Mouse (Mus musculus): ENCODE data around the gene Gm3159. TPM values are rescaled to one million over a fixed set of nuclear protein-coding genes. Genes with fewer than 3 reads are reported as not detected.
"Not testable (repeated sequence)": the region's sequence is repeated elsewhere in the genome, so short reads cannot be mapped to it uniquely, and the experiment has no call there.

Gm3159 gene
- polyA plus RNA-seq, 1 experiment from 2014 or later = not detected

DNA sequence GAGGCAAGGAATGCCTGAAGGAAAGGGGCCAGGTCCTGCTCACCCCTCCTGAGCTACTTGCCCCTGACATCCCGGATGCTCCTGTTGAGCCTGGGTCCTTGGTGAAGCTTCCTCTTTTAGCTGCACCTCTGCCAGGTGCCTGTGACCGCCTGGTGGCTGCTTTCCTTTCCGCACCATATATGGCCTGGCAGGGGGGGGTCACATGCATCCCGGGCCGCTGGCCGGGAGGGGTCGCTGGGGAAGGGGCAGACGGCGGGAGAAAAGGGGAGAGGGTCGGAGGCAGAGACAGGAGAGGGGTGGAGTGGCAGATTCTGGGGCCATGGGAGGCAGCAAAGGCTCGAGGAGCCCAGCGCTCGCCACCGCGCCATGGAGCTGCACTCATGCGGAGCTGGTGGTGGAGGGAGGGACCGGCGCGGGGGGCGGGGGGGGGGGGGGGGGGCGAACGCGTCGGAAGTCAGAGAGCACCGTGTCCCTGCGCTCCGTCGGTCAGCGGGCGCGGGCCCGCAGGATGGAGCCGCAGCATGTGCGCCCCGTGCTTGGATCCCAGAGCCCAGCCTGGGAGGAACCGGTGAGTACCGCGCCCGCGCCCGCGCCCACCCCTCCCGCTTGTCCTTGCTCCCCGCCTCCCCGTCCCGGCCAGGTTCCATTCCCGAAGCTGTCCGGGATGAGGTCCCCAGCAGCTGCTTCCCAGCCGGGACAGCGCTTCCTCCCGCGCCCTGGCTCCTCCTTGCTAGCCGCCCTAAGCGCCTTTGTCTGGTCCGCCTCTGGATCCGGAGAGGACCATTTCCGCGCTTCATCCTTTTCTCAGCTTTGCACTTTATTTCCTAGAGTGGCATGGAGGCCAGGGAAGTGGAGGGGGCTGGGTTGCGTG, 17.9 kb downstream of the Gm3159 start, which contains the start of gene Gm3164:
Gm3164 (plus strand) TSS at position 484 of the 871 bp plus-strand sequence.
- not testable (repeated sequence) for ATAC-seq (ENCODE audit: insufficient number of reproducible peaks, insufficient read depth, low FRiP score, low TSS enrichment, low read depth); H3K4me1 ChIP-seq (replicated peaks); H3K9me3 ChIP-seq; H3K27ac ChIP-seq; H3K36me3 ChIP-seq; H3K27me3 ChIP-seq
- H3K4me2 ChIP-seq = peak within 1 kb of the TSS; percentile 65
- peak within 1 kb of the TSS; percentile 43 for H3K4me3 ChIP-seq (replicated peaks)
- WGBS = 1% methylated on average over 40 of the region's 59 CpGs
- peak within 1 kb of the TSS; percentile 42; the same call in 1 of the 2 replicates for H3K9ac ChIP-seq (replicated peaks)

DNA sequence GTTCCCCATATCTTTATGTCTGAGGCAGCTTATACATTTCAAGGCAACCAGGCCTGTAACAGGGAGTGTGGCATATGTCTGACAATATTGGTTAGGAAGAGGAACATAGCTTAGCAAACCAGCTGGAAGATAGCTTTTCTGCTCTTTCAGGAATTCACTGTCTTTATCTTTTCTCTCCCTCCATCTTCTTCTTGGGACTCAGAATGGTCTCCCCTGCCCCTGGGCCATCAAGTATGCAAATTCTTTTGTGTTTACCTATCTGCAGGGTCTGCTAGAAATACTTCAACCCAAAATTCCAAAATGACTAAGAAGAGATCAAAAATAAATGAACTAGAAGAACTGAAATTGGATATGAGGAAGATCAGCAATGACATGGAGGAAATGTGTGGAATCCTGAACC, 33.4 kb downstream of the Gm3159 start, which contains the start of gene Gm3173:
Gm3173 (plus strand) TSS at position 301 of the 400 bp plus-strand sequence.
- not testable (repeated sequence) for H3K4me3 ChIP-seq (replicated peaks); H3K9ac ChIP-seq (replicated peaks); H3K4me1 ChIP-seq (replicated peaks); H3K27me3 ChIP-seq; H3K9me3 ChIP-seq; H3K4me2 ChIP-seq; H3K36me3 ChIP-seq; ATAC-seq (ENCODE audit: insufficient number of reproducible peaks, insufficient read depth, low FRiP score, low TSS enrichment, low read depth); H3K27ac ChIP-seq

Other genes starting within 250 kb of the Gm3159 start
- not detected in 2 replicates for gene Gm3127, start 232.5 kb upstream of the Gm3159 start, polyA plus RNA-seq (2016; fragmentation: Nextera tagmentation; extraction: Ambion mirVana)
- 0.31 and 0.50 TPM in 2 replicates for gene Gm2974, start 214.9 kb upstream of the Gm3159 start, polyA plus RNA-seq (2016; fragmentation: Nextera tagmentation; extraction: Ambion mirVana)
- not detected in 2 replicates for gene Gm3138, start 147.9 kb upstream of the Gm3159 start, polyA plus RNA-seq (2016; fragmentation: Nextera tagmentation; extraction: Ambion mirVana)
- gene Gm3149, start 80.2 kb upstream of the Gm3159 start, polyA plus RNA-seq (2016; fragmentation: Nextera tagmentation; extraction: Ambion mirVana) = not detected in 2 replicates
- gene 2610042L04Rik, start 62.8 kb upstream of the Gm3159 start, polyA plus RNA-seq (2016; fragmentation: Nextera tagmentation; extraction: Ambion mirVana) = 0.24 and 0.43 TPM in 2 replicates
- 0.52 TPM in 1 of 2 replicates, not detected in the other for gene Gm3164, start 17.9 kb downstream of the Gm3159 start, polyA plus RNA-seq (2016; fragmentation: Nextera tagmentation; extraction: Ambion mirVana)
- not detected in 2 replicates for gene Gm3173, start 33.5 kb downstream of the Gm3159 start, polyA plus RNA-seq (2016; fragmentation: Nextera tagmentation; extraction: Ambion mirVana)
- not detected in 2 replicates for gene Gm3182, start 84.2 kb downstream of the Gm3159 start, polyA plus RNA-seq (2016; fragmentation: Nextera tagmentation; extraction: Ambion mirVana)
- gene Gm3047, start 157.9 kb downstream of the Gm3159 start, polyA plus RNA-seq (2016; fragmentation: Nextera tagmentation; extraction: Ambion mirVana) = not detected in 2 replicates
- not detected in 2 replicates for gene Gm8159, start 234.8 kb downstream of the Gm3159 start, polyA plus RNA-seq (2016; fragmentation: Nextera tagmentation; extraction: Ambion mirVana)

All from limb, embryonic 12.5 days (tissue).